Mouse (Mus musculus): Measurements from ENCODE around the gene Cd209b.

Gene Cd209b

DNA sequence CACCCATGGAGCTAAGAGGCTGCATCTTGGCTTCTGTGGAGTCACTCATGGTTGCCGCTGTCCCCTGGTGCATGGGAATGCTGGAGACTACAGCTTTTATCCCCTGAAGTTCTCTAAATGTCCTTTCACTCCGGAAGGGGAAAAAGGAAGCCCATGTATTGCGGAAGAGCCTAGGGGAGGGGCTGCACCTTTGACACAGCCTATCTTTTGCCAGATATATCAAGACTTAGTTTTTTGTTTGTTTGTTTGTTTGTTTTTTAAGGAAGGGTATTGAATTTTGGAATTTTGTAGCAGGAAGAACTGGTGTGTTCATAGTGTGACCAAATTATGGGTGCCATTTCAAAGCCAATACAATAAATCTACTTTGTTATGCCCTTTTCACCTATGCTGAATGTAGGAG lies at the start of gene Cd209b:
Cd209b (minus strand) TSS at position 101 of the 400 bp plus-strand sequence.
- DNase-seq, result no peak

DNA sequence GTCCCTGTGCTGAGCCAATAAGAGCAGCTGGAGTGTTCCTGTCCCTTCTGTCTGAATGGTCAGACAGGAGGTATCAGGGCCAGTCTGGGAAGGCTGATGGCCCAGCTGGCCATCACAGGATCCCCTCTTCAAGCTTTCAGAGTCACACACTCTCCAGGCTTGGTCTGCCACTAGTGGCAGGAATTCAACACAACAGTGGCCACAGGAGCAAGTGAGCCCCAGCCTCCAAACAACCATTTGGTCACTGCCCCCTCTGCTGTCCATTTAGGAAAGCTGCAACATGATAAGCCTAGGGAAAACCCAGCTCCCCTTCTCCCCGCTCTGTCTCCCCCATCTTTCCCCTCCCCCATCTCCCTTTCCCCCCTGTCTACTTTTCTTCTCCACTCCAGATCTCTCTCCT lies 29.4 kb upstream of the Cd209b start:
- DNase-seq, result peak; percentile 29 to 37

DNA sequence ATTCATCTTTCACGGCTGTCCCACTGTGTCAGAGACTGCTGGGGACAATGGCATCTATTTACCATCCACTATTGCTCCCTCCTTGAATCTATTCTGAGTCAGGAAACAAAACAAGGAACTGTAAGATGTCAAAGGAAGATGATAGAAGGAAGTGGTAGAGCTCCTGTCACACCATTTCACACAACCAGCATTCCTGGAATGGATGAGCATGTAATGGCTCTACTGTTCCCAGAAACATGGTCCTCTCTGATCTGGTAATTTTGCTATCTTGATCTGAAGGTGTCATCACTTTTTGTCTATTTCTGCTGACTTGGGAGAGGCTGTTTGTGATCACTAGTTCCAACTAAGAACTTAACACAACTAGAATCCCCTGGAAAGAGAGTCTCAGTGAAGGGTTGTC lies 28.0 kb upstream of the Cd209b start, which contains the start of gene Cd209c:
Cd209c (minus strand) TSS at position 101 of the 400 bp plus-strand sequence.
- DNase-seq, result no peak

DNA sequence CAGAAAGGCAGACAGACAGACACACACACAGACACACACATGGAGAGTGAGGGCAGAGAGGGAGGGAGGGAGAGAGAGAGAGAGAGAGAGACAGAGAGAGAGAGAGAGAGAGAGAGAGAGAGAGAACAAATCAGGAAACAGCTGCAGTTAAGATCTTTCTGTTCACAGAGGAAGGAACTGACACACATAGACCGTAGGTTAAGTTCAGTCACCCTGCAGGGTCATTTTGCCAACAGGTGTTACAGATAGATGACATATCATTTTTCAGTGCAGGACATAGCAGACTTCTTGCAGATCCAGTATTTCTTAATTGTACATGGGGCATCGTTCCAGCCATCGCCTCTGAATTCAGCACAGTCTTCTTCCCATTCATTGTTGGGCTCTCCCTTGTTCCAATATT lies 13.4 kb upstream of the Cd209b start:
- no peak for DNase-seq

DNA sequence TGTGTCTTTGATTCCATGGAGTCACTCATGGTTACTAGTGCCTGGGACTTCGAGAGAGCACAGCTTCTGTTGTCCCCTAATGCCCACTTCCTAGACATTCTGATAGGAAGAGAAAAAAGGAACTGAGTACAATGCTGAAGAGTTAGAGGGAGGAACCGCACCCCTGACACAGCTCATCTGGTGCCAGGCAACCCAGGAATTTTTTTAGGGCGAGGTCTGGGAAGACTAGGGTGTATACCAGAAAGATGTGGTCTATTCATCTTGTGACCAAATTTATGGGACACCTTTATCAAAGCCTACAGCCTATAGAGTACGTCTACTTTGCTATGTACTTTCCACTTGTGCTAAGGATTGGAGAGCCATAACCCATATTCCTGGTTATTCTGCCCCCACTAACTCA lies 48.2 kb downstream of the Cd209b start, which contains the start of gene Cd209d:
Cd209d (minus strand) TSS at position 101 of the 400 bp plus-strand sequence.
- no peak for DNase-seq

DNA sequence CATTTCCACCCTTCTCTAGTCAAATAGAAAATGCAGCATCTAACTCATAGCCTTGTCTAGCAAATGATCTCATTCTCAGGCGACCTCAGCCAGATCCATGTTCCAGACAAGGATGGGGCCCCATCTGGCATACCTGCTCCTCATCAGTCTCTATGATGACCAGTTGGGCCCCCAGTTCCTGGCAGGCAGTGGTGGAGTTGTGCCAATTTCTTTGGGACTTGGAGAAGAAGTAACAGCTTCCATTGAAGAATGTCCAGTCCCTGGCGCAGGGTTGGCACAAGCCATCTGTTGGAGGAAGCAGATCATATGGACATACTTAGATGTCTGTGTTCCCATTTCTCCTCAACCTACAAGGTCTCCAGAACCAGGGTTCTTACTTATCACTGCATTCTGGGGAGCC lies 50.5 kb downstream of the Cd209b start:
- no peak for DNase-seq

All from kidney, postnatal 25 days (tissue).